Mouse (Mus musculus) bone marrow macrophage, adult 2 months (primary cell): ENCODE results near the gene Prkar1b.

Experiments used
- CTCF ChIP-seq: IDR thresholded peaks from 2 replicates; pipeline ENCODE4 v1.5.1; 2012; ENCODE audit warnings: low read depth, mild to moderate bottlenecking, low read length, moderate library complexity
- POLR2A ChIP-seq: IDR thresholded peaks from 2 replicates; pipeline ENCODE4 v1.6.1; 2012; ENCODE audit warnings: mild to moderate bottlenecking, low read depth, low read length, borderline replicate concordance

DNA sequence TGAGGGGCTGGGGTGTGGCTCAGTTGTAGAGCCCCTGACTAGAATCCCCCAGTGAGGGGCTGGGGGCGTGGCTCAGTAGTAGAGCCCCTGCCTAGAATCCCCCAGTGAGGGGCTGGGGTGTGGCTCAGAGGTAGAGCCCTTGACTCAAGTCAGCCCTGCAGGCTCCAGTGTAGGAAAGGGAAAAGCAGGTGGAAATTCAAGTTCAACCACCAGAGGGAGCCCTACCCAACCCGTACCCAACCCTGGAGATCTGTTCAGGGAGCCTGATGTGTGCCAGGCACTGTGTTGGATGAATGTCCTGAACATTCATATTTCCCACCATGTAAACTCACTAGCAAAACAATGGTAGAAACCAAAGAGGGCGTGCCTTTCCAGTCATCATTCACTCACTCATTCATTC lies 74.7 kb downstream of the Prkar1b start:
- TF ChIP-seq CTCF (peak; percentile 55), POLR2A (no peak)
